Mouse (Mus musculus) myocyte (in vitro differentiated cells): ENCODE data around the gene Gm8005. TPM values are rescaled to one million over a fixed set of nuclear protein-coding genes. Genes with fewer than 3 reads are reported as not detected.
"Not testable (repeated sequence)": the region's sequence is repeated elsewhere in the genome, so short reads cannot be mapped to it uniquely, and the experiment has no call there.

ENCODE experiments used
- H3K27me3 ChIP-seq: one replicate; pipeline ENCODE4 v1.6.1; 2011; ENCODE audit not compliant: control insufficient read depth, insufficient read depth, insufficient read length
- H3K36me3 ChIP-seq: one replicate; pipeline ENCODE4 v1.6.1; 2011; ENCODE audit not compliant: control insufficient read depth, insufficient read depth
- H3K4me2 ChIP-seq: one replicate; pipeline ENCODE4 v1.6.1; 2011; ENCODE audit warnings: low read depth, control low read depth
- H3K4me3 ChIP-seq: one replicate; pipeline ENCODE4 v1.5.1; 2011; ENCODE audit warnings: mild to moderate bottlenecking, control low read depth, moderate library complexity
- H3K79me2 ChIP-seq: one replicate; pipeline ENCODE4 v1.6.1; 2011; ENCODE audit not compliant: control insufficient read depth, insufficient read depth
- H3ac ChIP-seq: one replicate; pipeline ENCODE4 v1.6.1; 2011; ENCODE audit not compliant: control insufficient read depth, insufficient read length
- polyA plus RNA-seq: library from polyadenylated mRNA; unstranded; fragments of >200 nt; fragmentation: generic; extraction: Trizol; gene quantifications from one replicate; pipeline ENCODE4 v1.2.1, GENCODE M21; 2012; ENCODE audit warnings: missing spikeins

Gm8005 gene
- not detected for polyA plus RNA-seq

- H3K4me3 ChIP-seq, H3K79me2 ChIP-seq, H3K27me3 ChIP-seq, H3ac ChIP-seq, H3K4me2 ChIP-seq, H3K36me3 ChIP-seq: not testable (repeated sequence)
These were observed at the start of gene Gm8005 for GRCm38 (mm10) chr14:42439573-42439972. TSS of gene Gm8005 (minus strand) at chr14:42439673.

- not testable (repeated sequence) for H3ac ChIP-seq, H3K4me3 ChIP-seq, H3K36me3 ChIP-seq, H3K4me2 ChIP-seq, H3K27me3 ChIP-seq, H3K79me2 ChIP-seq
These were observed 24.1 kb upstream of the Gm8005 start, which contains the start of gene Gm8011 for GRCm38 (mm10) chr14:42463581-42463980. TSS of gene Gm8011 (plus strand) at chr14:42463881.

Other genes with a start within 250 kb of the Gm8005 start
- not detected for gene Gm3573, start 248.9 kb downstream of the Gm8005 start, polyA plus RNA-seq
- not detected for gene Gm17026, start 179.6 kb downstream of the Gm8005 start, polyA plus RNA-seq
- not detected for gene Gm9611, start 142.3 kb downstream of the Gm8005 start, polyA plus RNA-seq
- gene Gm7995, start 129.5 kb downstream of the Gm8005 start, polyA plus RNA-seq = not detected
- gene Gm8011, start 24.2 kb upstream of the Gm8005 start, polyA plus RNA-seq = not detected
- not detected for gene Gm8020, start 62.7 kb upstream of the Gm8005 start, polyA plus RNA-seq
- not detected for gene Gm8024, start 84.6 kb upstream of the Gm8005 start, polyA plus RNA-seq
- gene Gm17124, start 160.2 kb upstream of the Gm8005 start, polyA plus RNA-seq = not detected
- not detected for gene Gm3633, start 202.2 kb upstream of the Gm8005 start, polyA plus RNA-seq
- not detected for gene Gm10378, start 216.3 kb upstream of the Gm8005 start, polyA plus RNA-seq